Mouse (Mus musculus) layer of hippocampus, adult 11-12 months (tissue): ENCODE results near the gene Tep1.
"Not testable (repeated sequence)": the region's sequence is repeated elsewhere in the genome, so short reads cannot be mapped to it uniquely, and the experiment has no call there.

Source experiments
- DNase-seq: peaks from one replicate; pipeline ENCODE4 v3.0.0; 2022; ENCODE audit warnings: low spot score

Tep1 gene

DNA sequence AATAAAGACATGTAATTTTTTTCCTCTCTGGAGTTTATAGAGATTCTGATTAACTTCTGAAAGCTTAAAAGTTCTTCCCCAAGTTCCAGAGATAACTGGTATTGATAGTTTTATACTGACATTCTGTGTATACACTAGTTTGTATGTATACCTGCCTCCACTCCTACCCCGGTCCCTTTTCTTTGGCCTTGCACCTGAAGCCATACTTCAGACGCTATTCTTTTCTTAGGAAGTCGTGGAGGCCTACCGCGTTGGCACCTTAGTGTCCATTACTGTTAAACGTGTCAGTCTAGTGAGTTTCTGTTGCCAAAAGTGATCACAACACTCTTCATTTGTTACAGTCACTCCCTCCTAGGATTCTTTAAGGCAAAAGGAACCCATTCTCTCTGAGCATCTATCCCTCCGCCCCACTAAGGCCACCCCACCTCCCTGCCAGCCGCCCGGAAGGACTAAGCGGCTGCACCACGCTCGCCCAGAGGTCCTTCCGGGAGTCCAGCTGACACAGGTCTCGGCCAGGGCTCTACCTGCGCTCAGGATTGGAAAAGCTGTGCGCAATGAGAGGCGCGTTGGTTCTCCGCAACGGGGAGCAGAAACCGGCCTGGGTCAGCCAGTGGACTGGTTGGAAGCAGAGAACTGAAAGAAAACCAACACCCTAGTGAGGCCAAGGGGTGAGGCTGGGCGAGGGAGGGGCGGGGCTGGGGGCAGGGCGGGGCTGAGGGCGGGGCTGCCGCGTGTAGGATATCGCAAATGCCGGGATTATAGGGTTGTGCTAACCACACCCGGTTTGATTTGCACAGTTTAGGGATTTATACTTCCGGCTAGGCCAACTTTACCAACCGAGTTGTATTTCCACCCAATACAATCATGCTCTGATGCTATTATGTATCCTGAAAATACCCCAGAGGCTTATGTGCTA lies at the start of gene Tep1:
Tep1 (minus strand) TSS at position 672 of the 916 bp plus-strand sequence.
- DNase-seq: peak; percentile 61

DNA sequence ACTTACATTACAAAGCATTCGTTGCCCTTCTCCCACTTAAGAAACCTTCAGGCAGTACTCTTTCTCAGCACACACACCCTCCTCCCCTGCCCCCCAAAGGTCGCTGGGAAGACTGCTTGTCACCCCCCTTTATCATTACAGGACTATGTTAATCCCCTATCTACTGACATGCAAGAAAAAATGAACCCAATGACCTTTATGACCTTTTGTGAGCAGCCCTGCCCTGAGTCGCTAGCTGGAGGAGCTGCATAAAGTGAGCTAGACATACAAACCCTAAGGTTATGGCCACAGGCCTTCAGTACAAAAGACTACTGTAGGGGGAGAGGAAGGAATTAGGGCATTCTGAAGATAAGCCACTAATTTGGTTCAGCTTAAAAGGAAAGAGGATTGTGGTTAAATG lies 41.0 kb upstream of the Tep1 start:
- no peak for DNase-seq

DNA sequence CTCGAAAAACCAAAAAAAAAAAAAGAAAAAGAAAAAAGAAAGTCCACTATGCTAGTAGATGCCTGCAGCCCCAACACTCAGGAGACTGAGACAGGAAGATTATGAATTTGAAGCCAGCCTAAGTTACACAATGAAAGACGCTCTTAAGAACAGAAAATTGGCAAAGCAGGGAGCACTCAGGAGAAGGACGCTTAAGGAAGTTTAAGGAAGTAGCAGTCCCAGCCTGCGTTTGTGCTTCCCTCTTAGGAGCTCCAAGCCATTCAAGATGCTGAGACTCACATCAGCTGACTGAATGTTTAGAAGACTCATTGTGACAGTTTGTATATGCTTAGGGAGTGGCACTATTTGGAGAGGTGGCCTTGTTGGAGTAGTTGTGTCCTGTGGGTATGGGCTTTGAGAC lies 37.8 kb upstream of the Tep1 start:
- no peak for DNase-seq

DNA sequence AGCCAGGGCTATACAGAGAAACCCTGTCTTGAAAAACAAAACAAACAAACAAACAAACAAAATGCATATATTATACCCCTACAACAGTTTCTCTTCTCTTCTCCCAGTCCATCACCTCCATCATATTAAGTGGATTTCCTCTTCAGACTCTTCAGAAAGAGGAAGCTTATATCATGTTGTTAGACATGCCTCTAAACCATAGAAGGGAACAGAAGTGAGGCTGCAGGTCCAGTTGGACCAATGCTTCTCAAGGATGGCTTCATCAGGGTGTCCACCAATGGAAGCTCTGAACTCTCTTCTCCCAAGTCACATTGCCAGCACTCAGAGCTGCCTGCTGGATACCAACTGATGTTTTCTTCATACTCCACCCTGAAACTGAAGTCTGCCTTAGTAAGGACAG lies 35.0 kb upstream of the Tep1 start:
- DNase-seq: not testable (repeated sequence)

DNA sequence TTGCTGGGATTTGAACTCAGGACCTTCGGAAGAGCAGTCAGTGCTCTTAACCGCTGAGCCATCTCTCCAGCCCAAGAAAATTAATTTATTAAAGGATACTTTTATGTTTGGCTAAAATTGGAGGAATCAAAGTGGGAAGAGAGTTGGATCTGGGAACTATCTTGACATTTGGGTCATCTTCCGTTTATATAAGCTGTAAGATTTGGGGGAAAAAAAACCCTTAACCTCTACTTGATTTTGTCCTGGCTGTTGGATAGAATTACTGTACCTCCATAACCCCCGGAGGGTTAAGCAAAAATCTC lies 34.4 kb upstream of the Tep1 start:
- no peak for DNase-seq

DNA sequence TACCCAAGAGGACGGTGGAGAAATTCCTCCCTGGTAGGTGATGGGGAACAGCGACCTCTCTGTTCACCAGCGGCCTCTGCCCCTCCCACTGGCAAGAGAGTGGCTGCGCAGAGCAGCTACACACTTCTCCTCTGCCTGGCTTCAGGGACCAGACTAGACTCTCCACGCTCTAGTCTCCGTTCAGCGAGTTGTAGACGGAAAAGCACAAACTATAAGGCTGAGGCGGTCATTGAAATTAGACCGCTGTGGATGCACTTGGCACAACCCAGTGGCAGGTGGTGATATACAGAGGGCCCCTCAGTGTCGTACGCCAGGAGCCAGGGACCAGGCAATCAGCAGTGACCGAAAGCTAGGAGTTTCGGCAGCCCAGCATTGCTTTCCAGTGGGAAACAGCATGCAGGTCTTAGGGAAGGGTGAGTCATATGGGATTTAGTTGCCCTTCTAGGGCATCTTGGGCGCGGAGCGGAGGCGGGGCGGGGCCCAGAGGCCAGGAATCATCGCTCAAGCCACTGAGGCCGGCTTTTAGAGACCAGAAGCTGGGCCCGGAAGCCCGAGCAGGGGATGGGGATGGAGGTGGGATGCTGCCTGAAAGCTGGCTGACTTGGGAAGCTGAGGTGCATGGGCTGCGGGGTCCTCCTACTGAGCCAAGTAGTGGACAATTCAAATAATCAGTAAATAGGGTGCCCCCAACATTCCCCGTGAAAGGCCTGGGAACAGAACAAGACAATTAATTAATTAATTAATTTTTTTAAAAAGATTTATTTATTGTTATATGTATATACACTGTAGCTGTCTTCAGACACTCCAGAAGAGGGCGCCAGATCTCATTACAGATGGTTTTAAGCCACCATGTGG lies 33.8 kb upstream of the Tep1 start:
- no peak for DNase-seq

DNA sequence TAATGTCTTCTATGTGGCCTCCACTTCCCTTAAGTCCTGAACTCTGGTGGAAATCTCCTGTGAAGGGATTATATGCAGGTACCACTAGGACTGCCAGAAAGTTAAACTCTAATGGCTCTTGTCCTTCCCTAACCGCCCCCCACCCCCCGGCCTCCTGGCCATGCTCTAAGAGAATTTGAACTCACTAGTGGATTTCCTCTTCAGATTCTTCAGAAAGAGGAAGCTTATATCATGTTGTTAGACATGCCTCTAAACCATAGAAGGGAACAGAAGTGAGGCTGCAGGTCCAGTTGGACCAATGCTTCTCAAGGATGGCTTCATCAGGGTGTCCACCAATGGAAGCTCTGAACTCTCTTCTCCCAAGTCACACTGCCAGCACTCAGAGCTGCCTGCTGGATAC lies 27.6 kb upstream of the Tep1 start:
- DNase-seq: not testable (repeated sequence)

DNA sequence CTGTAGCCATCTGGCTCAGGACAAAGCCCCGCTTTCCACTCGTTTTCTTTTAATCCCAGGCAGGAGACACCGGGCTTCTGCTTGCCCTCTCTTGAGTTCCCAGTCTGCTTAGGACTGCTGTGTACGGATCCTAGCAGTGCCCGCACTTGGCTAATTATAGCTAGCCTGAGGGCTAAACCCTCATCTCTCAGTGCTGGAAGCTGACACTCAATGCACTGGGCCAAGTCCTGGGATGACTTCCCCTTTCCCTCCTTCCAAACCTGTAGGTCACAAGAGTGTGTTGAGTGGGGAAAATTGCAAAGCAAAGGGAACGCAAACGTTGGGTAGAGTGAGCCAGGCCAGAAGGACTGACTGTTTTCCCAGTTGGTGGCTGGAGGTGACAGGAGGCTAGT lies 27.0 kb upstream of the Tep1 start, which contains the start of gene Klhl33:
Klhl33 (minus strand) TSS at position 134 of the 392 bp plus-strand sequence.
- no peak for DNase-seq

DNA sequence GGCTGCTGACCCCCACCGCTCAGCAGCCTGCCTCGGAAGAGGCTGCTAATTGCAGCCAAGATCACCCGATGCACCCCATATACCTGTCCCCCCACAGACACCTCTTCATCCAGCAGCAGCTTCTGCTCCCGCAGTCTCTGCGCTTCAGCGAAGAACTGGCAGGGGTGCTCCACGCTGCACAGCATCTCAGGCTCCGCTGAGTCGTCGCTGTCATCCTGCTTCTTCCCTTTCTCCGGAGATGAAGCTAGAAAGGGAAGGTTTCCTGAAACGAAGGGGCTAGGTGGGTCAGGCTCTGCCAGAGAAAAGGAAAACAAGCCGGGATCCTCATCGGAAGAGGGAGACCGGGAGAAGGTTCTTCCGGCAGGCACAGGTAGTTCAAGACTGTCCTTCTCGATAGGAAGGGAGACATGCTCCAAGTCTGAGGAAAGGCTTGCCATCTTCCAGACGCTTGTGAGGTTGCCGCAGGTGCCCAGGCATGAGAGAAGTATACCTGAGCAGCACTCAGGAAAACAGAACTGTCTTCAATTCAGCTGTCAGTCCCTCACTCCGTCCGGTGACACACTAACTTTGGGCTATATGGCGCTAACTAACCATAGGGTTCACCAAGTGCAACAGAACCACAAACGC lies 26.5 kb upstream of the Tep1 start:
- DNase-seq: peak; percentile 21

DNA sequence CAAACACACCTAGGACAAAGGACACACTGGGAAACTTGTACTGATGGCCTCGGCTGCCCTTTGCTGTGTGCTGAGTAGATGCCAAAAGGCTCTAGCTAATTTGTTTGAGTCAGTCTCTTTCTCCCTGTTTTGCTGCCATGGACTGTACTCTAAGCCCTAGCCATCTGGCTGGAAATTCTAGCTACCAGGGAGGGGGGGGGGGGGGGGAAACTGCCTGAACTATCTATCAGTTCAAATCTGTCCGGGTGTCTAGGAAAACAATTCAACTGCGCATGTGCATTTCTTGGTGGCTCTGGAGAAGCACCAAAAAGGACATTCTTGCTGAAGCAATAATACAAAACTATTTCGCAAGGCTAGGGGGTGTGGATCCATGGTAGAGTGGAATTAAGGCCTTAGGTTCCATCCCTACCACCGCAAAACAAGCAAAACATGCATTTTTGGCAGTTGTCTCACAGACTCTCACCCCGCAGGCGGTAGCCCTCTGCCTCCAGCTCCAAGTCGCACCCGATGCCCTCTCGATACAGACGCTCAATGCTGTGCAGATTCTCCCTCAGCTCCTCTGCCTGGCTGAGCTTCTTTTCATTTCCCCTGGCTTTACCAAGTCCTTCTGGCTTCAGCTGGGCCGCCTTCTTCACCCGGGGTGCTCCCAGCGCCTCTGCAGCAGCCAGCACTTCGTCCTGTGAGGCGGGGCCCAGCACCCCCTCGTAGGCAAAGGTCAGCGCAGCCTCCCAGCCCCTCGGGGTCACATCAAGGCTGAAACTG lies 25.8 kb upstream of the Tep1 start:
- DNase-seq: peak; percentile 63

DNA sequence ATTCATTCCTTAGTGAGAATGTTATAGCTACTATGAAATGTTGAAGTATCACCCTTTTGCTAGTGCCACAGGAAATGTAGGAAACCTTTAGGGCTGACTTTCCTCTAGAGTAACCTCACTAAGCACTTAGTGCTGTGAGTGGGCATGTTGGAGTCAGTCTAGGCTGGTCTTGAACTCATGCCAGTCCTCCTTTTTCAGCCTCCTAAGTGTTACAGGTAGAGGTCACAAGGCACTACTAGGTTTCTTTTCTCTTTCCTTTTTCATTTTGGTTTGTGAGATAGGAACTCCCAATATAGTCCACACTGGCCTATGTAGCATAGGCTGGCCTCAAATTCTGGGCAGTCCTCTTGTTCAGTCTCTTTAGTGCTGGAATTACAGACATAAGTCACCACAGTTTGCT lies 25.0 kb upstream of the Tep1 start:
- DNase-seq: no peak

DNA sequence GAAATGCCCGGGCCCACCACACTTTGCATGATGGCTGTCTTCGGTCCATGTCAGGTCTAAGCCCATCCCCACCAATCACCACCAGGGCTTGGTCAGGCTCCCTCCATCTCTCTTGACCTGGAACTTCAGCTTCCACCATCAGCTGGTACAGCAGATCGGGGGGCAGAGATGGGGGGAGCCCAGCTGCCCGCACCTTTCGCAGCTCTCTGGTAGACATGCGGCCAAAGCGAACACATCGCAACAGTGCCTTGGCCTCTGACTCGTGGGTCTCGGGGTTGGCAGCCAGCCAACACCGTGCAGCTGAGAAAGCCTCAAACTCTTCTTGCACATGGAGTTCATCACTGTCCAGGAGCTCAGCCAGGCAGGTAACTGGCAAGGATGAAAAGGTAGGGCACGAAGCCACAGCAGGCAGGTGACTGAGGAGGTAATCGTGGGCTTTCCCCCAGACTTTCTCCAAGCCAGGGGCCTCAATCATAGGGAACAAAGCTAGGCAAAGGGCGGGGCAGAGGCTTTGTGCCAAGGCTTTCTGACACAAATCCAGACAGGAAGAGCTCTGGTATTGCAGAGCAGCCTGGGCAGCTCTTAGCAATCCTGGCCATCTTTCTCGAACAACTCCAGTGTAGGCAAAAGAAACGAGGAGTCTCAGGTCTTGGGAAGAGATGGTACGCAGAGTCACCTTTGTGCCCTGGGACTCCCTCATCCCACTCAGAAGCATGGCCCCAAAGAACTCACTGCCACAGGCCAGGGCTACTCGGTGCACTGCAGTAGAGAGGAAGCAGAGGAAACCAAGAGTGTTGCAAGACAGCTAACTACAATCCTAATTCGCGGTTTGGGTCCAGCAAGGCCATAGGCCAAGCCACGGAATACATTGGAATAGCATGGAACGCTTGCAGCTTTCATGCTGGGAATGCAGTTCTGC lies 22.4 kb upstream of the Tep1 start:
- no peak for DNase-seq

DNA sequence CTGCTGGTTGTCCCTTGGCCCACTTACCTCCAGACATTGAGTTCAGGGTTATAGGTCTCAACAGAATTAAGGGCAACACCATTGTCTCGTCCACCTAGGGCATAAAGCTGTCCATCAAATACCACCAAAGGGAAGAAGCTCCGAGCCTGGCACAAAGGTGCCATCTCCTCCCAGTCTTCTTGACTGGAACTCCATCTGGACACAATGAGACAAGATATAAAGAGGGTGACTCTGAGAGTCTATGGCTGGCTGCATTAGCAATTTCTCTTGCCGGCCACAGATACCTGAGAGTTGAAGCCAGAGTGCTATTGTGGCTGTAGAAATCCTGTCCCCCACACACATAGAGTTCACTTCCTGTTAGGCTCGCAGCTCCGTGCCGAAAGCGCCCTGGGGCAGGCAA lies 21.7 kb upstream of the Tep1 start:
- DNase-seq: no peak

DNA sequence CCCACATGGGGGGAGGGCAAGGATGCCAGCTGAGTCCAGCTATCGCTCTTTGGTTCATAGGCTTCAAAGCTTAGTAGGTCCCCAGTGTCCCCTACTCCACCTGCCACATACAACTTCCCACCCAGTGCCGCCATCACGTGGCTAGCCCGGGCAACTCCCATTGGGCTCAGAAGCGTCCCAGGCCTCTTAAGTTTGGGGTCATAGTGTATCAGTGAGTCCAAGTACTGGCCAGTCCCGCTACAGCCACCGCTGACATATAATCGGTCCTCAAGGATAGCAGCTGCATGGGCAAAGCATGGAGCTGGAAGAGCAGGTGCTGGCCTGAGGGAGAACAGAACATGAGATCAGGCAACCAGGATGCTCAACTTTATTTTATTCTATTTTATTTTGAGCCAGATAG lies 21.3 kb upstream of the Tep1 start:
- no peak for DNase-seq

DNA sequence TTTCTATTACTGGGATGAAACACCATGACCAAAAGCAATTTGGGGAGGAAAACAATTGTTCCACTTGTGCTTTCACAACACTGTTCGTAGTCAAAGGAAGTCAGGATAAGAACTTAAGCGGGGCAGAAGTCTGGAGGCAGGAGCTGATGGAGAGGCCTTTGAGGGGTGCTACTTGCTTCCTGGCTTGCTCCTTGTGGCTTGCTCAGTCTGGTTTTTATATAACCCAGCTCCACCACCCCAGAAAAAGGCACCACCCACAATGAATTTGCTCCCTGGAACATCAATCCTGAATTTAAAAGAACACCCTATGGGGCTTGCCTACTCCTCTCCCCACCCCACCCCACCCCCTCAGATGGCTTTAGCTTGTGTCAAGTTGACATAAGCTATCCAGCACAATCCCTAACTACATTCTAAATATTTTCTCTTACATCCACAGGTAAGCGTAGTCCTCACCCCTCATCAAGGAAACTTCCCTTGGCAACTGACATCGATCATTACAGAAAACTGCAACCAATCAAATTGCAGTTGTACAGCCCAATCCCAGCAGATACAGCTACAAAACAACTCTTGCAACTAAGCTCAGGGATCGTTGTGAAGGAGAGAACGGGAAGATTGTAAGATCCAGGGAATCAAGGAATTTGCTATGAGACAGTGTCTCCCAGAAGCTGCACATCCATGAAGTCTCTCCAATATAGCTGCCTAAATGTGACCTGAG lies 6.0 kb upstream of the Tep1 start:
- no peak for DNase-seq

DNA sequence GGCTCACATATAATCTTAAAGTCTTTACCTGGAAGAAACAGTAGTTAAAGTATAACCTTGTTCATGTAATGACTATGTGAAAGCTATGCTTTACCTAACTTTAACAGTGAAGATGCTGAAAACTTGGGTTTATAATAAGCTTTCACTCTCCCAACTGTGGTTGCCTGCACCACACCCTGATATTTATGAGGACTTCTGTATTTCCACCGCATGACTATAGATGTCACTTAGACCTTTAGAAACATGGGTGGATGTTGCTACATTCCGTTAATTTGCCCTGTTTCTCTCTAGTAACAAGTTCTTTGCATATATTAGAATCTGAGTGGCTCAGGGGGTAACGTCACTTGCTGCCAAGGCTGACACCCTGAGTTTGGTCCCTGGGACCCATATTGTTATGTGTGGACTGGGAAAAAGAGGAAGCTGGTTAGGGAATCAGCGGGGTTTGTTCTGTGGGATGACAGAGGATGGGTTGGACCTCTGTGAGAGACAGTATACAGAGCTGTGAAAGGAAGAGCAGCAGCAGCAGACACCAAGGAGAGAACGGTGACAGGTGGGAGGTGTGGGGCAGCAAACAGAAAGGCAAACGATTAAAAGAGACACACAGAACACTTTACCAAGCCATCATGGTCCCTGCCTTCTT lies 5.4 kb upstream of the Tep1 start:
- DNase-seq: no peak

DNA sequence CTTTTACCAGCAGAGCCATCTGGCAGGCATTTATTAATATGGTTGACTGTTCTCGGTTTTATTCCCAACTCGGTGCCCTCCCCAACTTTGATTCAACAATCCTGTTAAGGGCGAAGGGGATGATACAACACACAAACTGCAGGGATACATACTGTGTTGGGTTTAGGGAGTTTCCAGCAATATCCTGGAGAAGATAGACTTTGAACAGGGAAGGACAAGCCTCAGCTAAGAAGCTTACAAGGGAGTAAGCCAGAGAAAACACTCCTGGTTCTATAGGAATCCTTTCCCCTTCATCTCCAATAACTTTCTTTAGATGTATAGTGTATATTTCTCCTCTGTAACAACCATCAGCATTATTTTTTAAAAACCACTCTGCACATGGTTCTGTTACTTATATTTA lies 4.8 kb upstream of the Tep1 start:
- no peak for DNase-seq

DNA sequence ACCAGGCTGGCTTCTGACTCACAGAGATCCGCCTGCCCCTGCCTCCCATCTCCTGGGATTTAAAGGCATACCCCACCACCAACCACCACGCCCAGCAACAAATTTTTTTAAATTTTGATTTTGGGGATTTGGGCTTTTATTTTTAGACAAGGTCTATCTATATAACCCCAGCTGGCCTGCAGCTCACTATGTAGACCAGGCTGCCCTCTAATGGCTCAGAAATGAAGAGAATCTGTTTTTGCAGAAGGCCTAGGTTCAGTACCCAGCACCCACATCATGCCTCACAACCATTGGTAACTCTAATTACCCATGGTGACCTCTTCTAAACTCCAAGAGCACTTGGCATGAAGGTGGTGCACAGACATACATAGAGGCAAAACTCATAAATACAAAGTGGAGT lies 924 bp upstream of the Tep1 start:
- DNase-seq: no peak

DNA sequence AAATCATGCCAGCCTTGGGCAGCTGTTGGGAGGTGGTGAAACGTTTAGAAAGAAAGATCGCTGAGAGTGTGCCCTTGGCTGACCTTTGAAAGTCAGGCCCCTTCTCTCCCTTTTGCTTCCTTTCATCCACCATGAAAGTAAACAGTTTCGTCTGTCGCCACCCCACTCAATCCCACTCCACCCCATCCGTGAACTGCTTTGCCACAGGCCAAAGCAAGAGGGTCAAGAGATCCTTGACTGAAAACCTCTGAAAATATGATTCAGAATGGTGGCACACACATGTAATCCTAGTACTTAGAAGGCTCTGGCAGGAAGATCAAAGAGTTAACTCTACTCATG lies 414 bp upstream of the Tep1 start:
- no peak for DNase-seq

DNA sequence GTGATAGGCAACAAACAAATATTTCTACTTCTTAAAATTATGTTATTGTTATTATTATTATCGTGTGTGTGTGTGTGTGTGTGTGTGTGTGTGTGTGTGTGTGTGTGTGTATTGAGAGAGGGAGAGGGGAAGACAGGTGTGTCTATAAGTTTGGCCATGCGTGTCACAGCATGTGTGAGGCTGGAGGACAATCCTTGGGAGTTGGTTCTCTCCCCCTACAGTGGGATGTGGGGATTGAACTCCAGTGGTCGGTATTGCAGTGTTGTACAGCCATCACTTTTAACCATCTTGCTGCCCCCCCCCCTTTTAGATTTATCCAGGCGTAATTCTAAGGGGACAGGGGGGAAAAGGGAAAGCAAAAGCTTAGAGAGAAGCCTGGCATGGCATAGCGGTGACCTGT lies 1.7 kb downstream of the Tep1 start:
- no peak for DNase-seq
